Mouse (Mus musculus) brown adipose tissue, adult 24 weeks (tissue): Measurements from ENCODE around the gene Cryba4. TPM values are rescaled to one million over a fixed set of nuclear protein-coding genes. Genes with fewer than 3 reads are reported as not detected.

Experiments
- H3K27ac ChIP-seq: fragments of 200-500 bp; replicated peaks from 2 replicates; pipeline ENCODE4 v1.5.1; 2012; ENCODE audit warnings: low read depth, mild to moderate bottlenecking, low read length
- H3K4me1 ChIP-seq: fragments of 200-500 bp; 2 replicates; pipeline ENCODE4 v1.6.1; 2012; ENCODE audit warnings: low read length, mixed read lengths; ENCODE audit not compliant: control insufficient read depth, insufficient read depth, insufficient read length
- H3K4me3 ChIP-seq: fragments of 200-500 bp; 2 replicates; pipeline ENCODE4 v1.5.1; 2012; ENCODE audit warnings: low read depth, mild to moderate bottlenecking, low read length, moderate library complexity; ENCODE audit not compliant: insufficient read depth
- polyA plus RNA-seq: library from polyadenylated mRNA; stranded (reverse); fragments of >200 nt; gene quantifications from 2 replicates; pipeline ENCODE4 v1.2.4, GENCODE M21; 2012; ENCODE audit not compliant: missing spikeins, insufficient read depth, insufficient read length

The Cryba4 gene
- polyA plus RNA-seq, 1 experiment, result not detected

GRCm38 (mm10) chr5:112280151-112280550 is 27.8 kb upstream of the Cryba4 start:
- Histone ChIP-seq H3K27ac (peak overlapping the region; percentile 77), H3K4me1 (peaks cover 62% of the 10 kb centered on the region), H3K4me3 (no peak overlapping the region; the same call in 1 of the 2 replicates)

- Histone ChIP-seq H3K4me1 (peaks cover 55% of the 10 kb centered on the region), H3K27ac (peak overlapping the region; percentile 77), H3K4me3 (peak overlapping the region; percentile 11)
Measured at GRCm38 (mm10) chr5:112279181-112280021, 27.1 kb upstream of the Cryba4 start.

- peak overlapping the region; percentile 77 for H3K27ac ChIP-seq
- peaks cover 41% of the 10 kb centered on the region for H3K4me1 ChIP-seq
- H3K4me3 ChIP-seq, result peak overlapping the region; percentile 85
Measured at GRCm38 (mm10) chr5:112277906-112278470, 25.7 kb upstream of the Cryba4 start.

- Histone ChIP-seq H3K27ac (peak overlapping the region; percentile 89), H3K4me1 (peaks cover 32% of the 10 kb centered on the region), H3K4me3 (peak overlapping the region; percentile 85)
Measured at GRCm38 (mm10) chr5:112276907-112277348, 24.6 kb upstream of the Cryba4 start.

GRCm38 (mm10) chr5:112276267-112276873 is 24.1 kb upstream of the Cryba4 start, which contains the start of gene Tpst2:
Gene Tpst2, plus strand, starts transcription at chr5:112276691.
- Histone ChIP-seq H3K27ac (peak within 1 kb of the TSS; percentile 89), H3K4me1 (peaks cover 29% of the 10 kb centered on the region), H3K4me3 (peak within 1 kb of the TSS; percentile 85)

- Histone ChIP-seq H3K4me3 (no peak overlapping the region), H3K27ac (no peak overlapping the region), H3K4me1 (peaks cover 19% of the 10 kb centered on the region)
Measured at GRCm38 (mm10) chr5:112275021-112275804, 22.9 kb upstream of the Cryba4 start.

GRCm38 (mm10) chr5:112273746-112274463 is 21.6 kb upstream of the Cryba4 start:
- Histone ChIP-seq H3K4me1 (peaks cover 8% of the 10 kb centered on the region), H3K27ac (no peak overlapping the region), H3K4me3 (no peak overlapping the region)

- Histone ChIP-seq H3K27ac (no peak overlapping the region), H3K4me3 (no peak overlapping the region), H3K4me1 (no peaks in the 10 kb centered on the region)
Measured at GRCm38 (mm10) chr5:112272934-112273333, 20.6 kb upstream of the Cryba4 start.

GRCm38 (mm10) chr5:112270764-112271541 is 18.6 kb upstream of the Cryba4 start:
- no peak overlapping the region for H3K4me3 ChIP-seq
- H3K27ac ChIP-seq, result no peak overlapping the region
- no peaks in the 10 kb centered on the region for H3K4me1 ChIP-seq

GRCm38 (mm10) chr5:112266011-112266777 is 13.9 kb upstream of the Cryba4 start:
- peak overlapping the region; percentile 48; the same call in 1 of the 2 replicates for H3K27ac ChIP-seq
- H3K4me1 ChIP-seq, result no peaks in the 10 kb centered on the region
- H3K4me3 ChIP-seq, result no peak overlapping the region

GRCm38 (mm10) chr5:112265515-112265914 is 13.2 kb upstream of the Cryba4 start:
- no peaks in the 10 kb centered on the region for H3K4me1 ChIP-seq
- H3K27ac ChIP-seq, result peak overlapping the region; percentile 48; the same call in 1 of the 2 replicates
- no peak overlapping the region for H3K4me3 ChIP-seq

GRCm38 (mm10) chr5:112265110-112265509 is 12.8 kb upstream of the Cryba4 start:
- no peak overlapping the region for H3K4me3 ChIP-seq
- H3K27ac ChIP-seq, result no peak overlapping the region
- H3K4me1 ChIP-seq, result no peaks in the 10 kb centered on the region

GRCm38 (mm10) chr5:112264099-112264498 is 11.8 kb upstream of the Cryba4 start:
- Histone ChIP-seq H3K4me3 (no peak overlapping the region), H3K4me1 (no peaks in the 10 kb centered on the region), H3K27ac (no peak overlapping the region)
